Mouse (Mus musculus) urinary bladder, postnatal 10 days (tissue): ENCODE data around the gene 4930435E12Rik.

ENCODE experiments used
- DNase-seq: peaks from one replicate; pipeline ENCODE4 v3.0.0; 2022; ENCODE audit warnings: low spot score

The 4930435E12Rik gene

DNA sequence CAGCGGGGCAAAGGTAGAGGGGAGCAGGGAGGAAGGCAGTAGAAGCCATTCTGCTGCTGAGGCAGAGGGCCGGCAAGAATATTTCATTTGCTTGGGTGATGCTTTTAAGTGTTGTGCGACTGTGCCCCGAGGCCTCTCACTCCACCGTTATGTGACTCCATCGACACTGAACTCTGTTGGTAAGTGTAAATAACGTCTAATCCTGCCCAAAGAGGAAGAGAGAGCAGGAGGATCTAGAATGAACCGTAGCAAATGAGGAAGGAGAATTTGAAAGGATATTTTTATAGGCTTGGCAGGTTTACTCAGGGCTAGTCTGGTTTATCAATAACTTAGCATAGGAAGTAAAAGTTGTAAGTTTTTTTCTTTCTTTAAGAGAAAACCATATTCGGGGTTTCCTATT lies 59.0 kb downstream of the 4930435E12Rik start:
- no peak for DNase-seq

DNA sequence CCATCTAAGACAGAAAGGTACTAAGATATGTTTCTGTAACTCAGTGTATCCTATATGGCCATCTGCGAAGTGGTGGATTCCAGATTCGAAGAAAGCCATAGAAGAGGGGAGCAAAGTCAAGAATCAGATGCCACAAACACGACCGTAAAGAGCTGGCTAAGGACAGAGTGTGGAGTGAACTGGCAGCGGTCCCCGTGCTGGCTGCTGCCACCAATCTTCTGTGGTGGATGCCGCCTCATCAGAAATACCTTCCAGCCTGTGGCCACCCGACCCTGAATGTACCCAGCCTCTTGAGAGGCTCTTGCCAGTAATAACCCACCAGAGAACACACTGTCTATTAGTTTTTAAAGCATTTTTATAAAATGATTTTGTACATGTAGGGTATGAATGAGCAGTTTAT lies 60.2 kb downstream of the 4930435E12Rik start:
- DNase-seq, result no peak

DNA sequence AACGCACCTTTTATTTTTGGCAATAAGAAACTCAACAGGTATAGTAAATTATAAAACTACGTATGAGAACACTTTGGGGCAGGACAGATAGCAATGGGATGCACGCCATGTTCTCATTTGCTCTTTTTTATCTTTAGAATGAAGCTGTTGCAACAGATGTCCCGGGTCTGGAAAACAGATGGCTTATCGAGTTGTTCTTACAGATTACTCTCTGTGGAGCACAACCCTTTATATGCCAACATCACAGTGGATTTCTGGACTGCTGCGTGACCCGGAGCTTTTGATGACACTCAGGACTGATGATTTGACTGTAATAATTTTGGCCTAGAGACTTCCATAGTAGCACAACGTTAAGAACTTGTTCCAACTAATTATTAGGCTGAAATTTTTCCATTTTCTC lies 60.8 kb downstream of the 4930435E12Rik start:
- no peak for DNase-seq

DNA sequence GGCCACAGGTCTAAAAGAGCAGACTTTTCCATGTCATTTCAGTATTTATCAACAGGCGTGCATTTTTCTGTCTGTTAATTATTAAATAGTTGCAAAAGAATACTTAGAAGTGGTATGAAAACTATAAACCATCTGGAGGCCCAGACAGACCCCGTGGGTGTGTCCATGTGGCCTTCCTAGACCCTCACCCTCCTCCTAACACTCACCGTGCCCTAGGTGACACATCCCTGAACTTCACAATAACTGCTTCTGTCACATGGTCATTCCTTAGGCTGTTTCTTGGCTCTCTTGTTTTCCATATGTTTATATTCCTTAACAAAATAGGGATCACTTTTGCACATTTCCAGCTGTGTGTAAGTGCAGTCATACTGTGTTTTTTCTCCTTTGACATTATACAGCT lies 61.9 kb downstream of the 4930435E12Rik start:
- no peak for DNase-seq

DNA sequence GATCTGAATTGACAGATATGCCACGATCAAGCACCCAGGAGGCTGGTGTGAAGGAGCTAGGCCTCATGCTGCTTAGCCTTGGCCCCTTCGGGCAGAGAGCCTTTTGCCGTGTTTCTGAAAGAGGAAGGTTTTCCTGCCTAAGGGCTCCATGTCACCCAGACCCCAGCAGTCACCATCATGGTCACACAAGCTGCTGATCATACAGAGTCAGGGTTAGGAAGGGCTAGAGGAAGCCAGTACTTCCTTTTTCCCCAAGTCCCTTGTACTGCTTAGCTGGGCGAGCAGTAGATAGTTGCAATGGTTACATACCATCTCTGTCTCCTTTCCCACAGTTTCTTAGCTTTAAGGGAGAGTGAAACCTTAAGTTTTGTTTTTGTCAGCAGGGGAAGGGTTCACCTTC lies 65.0 kb downstream of the 4930435E12Rik start:
- DNase-seq, result no peak

DNA sequence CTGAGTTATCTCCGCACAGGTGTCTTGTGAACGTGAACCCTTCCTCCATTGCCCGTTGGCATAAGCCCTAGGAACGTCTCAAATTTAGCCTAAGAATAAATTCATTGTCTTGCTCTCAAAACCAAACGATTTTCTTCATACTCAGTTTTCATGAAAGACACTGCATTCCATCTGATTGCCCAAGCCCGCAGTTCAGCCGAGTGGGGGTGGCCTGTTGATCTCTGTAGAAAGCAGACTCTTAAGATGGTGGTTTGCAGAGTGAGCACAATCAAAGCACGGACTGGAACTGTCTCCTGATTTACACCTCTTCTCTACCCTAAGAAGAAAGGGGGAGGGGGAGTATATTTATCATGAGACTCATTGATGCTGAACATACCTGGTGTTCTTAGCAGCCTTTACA lies 66.1 kb downstream of the 4930435E12Rik start:
- DNase-seq, result no peak
